Mouse (Mus musculus) limb, embryonic 12.5 days (tissue): ENCODE results near the gene Rapgef4. TPM values are rescaled to one million over a fixed set of nuclear protein-coding genes. Genes with fewer than 3 reads are reported as not detected.

Experiments used
- ATAC-seq: fragments of 200-750 bp; cut with Nextera tagmentation; 2 replicates; pipeline ENCODE4 v1.8.0; 2017; ENCODE audit warnings: low read depth, moderate TSS enrichment; ENCODE audit not compliant: insufficient number of reproducible peaks, insufficient read depth, low FRiP score, low TSS enrichment
- H3K27ac ChIP-seq: fragments of 300-500 bp; sonication (generic); 2 replicates; pipeline ENCODE4 v1.5.1; 2016; ENCODE audit warnings: mild to moderate bottlenecking, moderate library complexity
- H3K27me3 ChIP-seq: fragments of 300-500 bp; sonication (generic); 2 replicates; pipeline ENCODE4 v1.6.1; 2016; ENCODE audit warnings: mild to moderate bottlenecking, moderate library complexity
- H3K36me3 ChIP-seq: fragments of 300-500 bp; sonication (generic); 2 replicates; pipeline ENCODE4 v1.6.1; 2016; ENCODE audit warnings: mild to moderate bottlenecking, moderate library complexity
- H3K4me1 ChIP-seq: fragments of 300-500 bp; sonication (generic); replicated peaks from 2 replicates; pipeline ENCODE4 v1.6.1; 2016
- H3K4me2 ChIP-seq: fragments of 300-500 bp; sonication (generic); 2 replicates; pipeline ENCODE4 v1.6.1; 2016; ENCODE audit warnings: mild to moderate bottlenecking, moderate library complexity
- H3K4me3 ChIP-seq: fragments of 300-500 bp; sonication (generic); replicated peaks from 2 replicates; pipeline ENCODE4 v1.5.1; 2016; ENCODE audit warnings: mild to moderate bottlenecking
- H3K9ac ChIP-seq: fragments of 300-500 bp; sonication (generic); replicated peaks from 2 replicates; pipeline ENCODE4 v1.6.1; 2016; ENCODE audit warnings: mild to moderate bottlenecking, moderate library complexity
- H3K9me3 ChIP-seq: fragments of 300-500 bp; sonication (generic); 2 replicates; pipeline ENCODE4 v1.6.1; 2016; ENCODE audit warnings: mild to moderate bottlenecking, moderate library complexity
- WGBS: fragments of 180-500 bp; shearing (Covaris S2); methylation state at CpG from one replicate; pipeline ENCODE4 v1.1.7; 2016; 5-methylcytosine and 5-hydroxymethylcytosine counted together
- polyA plus RNA-seq: library from polyadenylated mRNA; unstranded; fragments of >200 nt; fragmentation: Nextera tagmentation; extraction: Ambion mirVana; gene quantifications from 2 replicates; pipeline ENCODE4 v1.2.1, GENCODE M21; 2016

The Rapgef4 gene
- polyA plus RNA-seq, 1 experiment from 2014 or later, result 2.1 TPM

GRCm38 (mm10) chr2:71958393-71958792 is 22.6 kb upstream of the Rapgef4 start:
- H3K4me3 ChIP-seq, result no peak overlapping the region
- H3K9me3 ChIP-seq, result no peaks in the 10 kb centered on the region
- no peaks in the 10 kb centered on the region for H3K4me1 ChIP-seq
- no peak for ATAC-seq
- no peak overlapping the region for H3K9ac ChIP-seq
- H3K4me2 ChIP-seq, result no peak overlapping the region
- no peak overlapping the region for H3K27ac ChIP-seq
- H3K27me3 ChIP-seq, result no peaks in the 10 kb centered on the region
- no peaks in the 10 kb centered on the region for H3K36me3 ChIP-seq
- 89% methylated on average over 3 of the region's 3 CpGs for WGBS

- H3K9ac ChIP-seq, result no peak overlapping the region
- H3K4me3 ChIP-seq, result no peak overlapping the region
- 47% methylated on average over 10 of the region's 10 CpGs for whole genome bisulfite sequencing
- H3K4me1 ChIP-seq, result peaks cover 3% of the 10 kb centered on the region; the same call in 1 of the 2 replicates
- H3K36me3 ChIP-seq, result no peaks in the 10 kb centered on the region
- no peaks in the 10 kb centered on the region for H3K27me3 ChIP-seq
- H3K4me2 ChIP-seq, result no peak overlapping the region
- no peaks in the 10 kb centered on the region for H3K9me3 ChIP-seq
- no peak for ATAC-seq
- H3K27ac ChIP-seq, result no peak overlapping the region
Observed at GRCm38 (mm10) chr2:71964216-71964615, 16.8 kb upstream of the Rapgef4 start.

GRCm38 (mm10) chr2:71965476-71965875 is 15.6 kb upstream of the Rapgef4 start:
- Histone ChIP-seq H3K36me3 (no peaks in the 10 kb centered on the region), H3K9me3 (no peaks in the 10 kb centered on the region), H3K4me2 (no peak overlapping the region), H3K4me3 (no peak overlapping the region), H3K27ac (no peak overlapping the region), H3K9ac (no peak overlapping the region), H3K4me1 (peaks cover 3% of the 10 kb centered on the region; the same call in 1 of the 2 replicates), H3K27me3 (no peaks in the 10 kb centered on the region)
- no peak for ATAC-seq
- WGBS, result 87% methylated on average over 4 of the region's 4 CpGs

- Histone ChIP-seq H3K4me3 (no peak overlapping the region), H3K9ac (no peak overlapping the region), H3K27ac (no peak overlapping the region), H3K9me3 (no peaks in the 10 kb centered on the region), H3K4me1 (peaks cover 11% of the 10 kb centered on the region; the same call in 1 of the 2 replicates), H3K36me3 (no peaks in the 10 kb centered on the region), H3K27me3 (no peaks in the 10 kb centered on the region), H3K4me2 (no peak overlapping the region)
- peak; percentile 37; the same call in 1 of the 2 replicates for ATAC-seq
- WGBS, result 25% methylated on average over 4 of the region's 4 CpGs
Observed at GRCm38 (mm10) chr2:71966737-71967136, 14.3 kb upstream of the Rapgef4 start.

GRCm38 (mm10) chr2:71967855-71968254 is 13.2 kb upstream of the Rapgef4 start:
- Histone ChIP-seq H3K9me3 (no peaks in the 10 kb centered on the region), H3K27ac (no peak overlapping the region), H3K4me2 (no peak overlapping the region), H3K9ac (no peak overlapping the region), H3K4me1 (peaks cover 11% of the 10 kb centered on the region; the same call in 1 of the 2 replicates), H3K27me3 (no peaks in the 10 kb centered on the region), H3K4me3 (no peak overlapping the region), H3K36me3 (no peaks in the 10 kb centered on the region)
- ATAC-seq, result no peak
- whole genome bisulfite sequencing, result 61% methylated on average over 5 of the region's 5 CpGs

GRCm38 (mm10) chr2:71973646-71974045 is 7.4 kb upstream of the Rapgef4 start:
- Histone ChIP-seq H3K4me2 (no peak overlapping the region), H3K36me3 (no peaks in the 10 kb centered on the region), H3K27ac (no peak overlapping the region), H3K9me3 (no peaks in the 10 kb centered on the region), H3K4me3 (no peak overlapping the region), H3K27me3 (no peaks in the 10 kb centered on the region), H3K9ac (no peak overlapping the region), H3K4me1 (peaks cover 12% of the 10 kb centered on the region; the same call in 1 of the 2 replicates)
- 69% methylated on average over 3 of the region's 3 CpGs for WGBS
- no peak for ATAC-seq

GRCm38 (mm10) chr2:71974143-71974846 is 6.7 kb upstream of the Rapgef4 start:
- Histone ChIP-seq H3K4me2 (no peak overlapping the region), H3K27ac (no peak overlapping the region), H3K36me3 (no peaks in the 10 kb centered on the region), H3K27me3 (peaks cover 3% of the 10 kb centered on the region; the same call in 1 of the 2 replicates), H3K4me1 (peaks cover 12% of the 10 kb centered on the region; the same call in 1 of the 2 replicates), H3K9ac (no peak overlapping the region), H3K4me3 (no peak overlapping the region), H3K9me3 (no peaks in the 10 kb centered on the region)
- no peak for ATAC-seq
- WGBS, result 88% methylated on average over 10 of the region's 11 CpGs

- H3K36me3 ChIP-seq, result no peaks in the 10 kb centered on the region
- ATAC-seq, result no peak
- H3K9me3 ChIP-seq, result no peaks in the 10 kb centered on the region
- no peak overlapping the region for H3K4me2 ChIP-seq
- H3K27me3 ChIP-seq, result peaks cover 44% of the 10 kb centered on the region
- peaks cover 11% of the 10 kb centered on the region for H3K4me1 ChIP-seq
- no peak overlapping the region for H3K27ac ChIP-seq
- H3K9ac ChIP-seq, result no peak overlapping the region
- WGBS, result 82% methylated on average over 7 of the region's 7 CpGs
- H3K4me3 ChIP-seq, result no peak overlapping the region
Observed at GRCm38 (mm10) chr2:71979981-71980380, 1.1 kb upstream of the Rapgef4 start.

GRCm38 (mm10) chr2:71981343-71981851 is 357 bp downstream of the Rapgef4 start:
- WGBS, result 9% methylated on average over 24 of the region's 24 CpGs
- ATAC-seq, result no peak
- Histone ChIP-seq H3K4me2 (peak overlapping the region; percentile 94), H3K9me3 (no peaks in the 10 kb centered on the region), H3K27me3 (peaks cover 44% of the 10 kb centered on the region), H3K4me1 (peaks cover 11% of the 10 kb centered on the region), H3K9ac (peak overlapping the region; percentile 60), H3K4me3 (peak overlapping the region; percentile 61), H3K36me3 (no peaks in the 10 kb centered on the region), H3K27ac (no peak overlapping the region)

- Histone ChIP-seq H3K4me3 (no peak overlapping the region), H3K4me1 (peaks cover 11% of the 10 kb centered on the region), H3K9ac (no peak overlapping the region), H3K36me3 (no peaks in the 10 kb centered on the region), H3K27ac (no peak overlapping the region), H3K9me3 (no peaks in the 10 kb centered on the region), H3K4me2 (peak overlapping the region; percentile 94), H3K27me3 (peaks cover 44% of the 10 kb centered on the region)
- no peak for ATAC-seq
- WGBS, result 54% methylated on average over 6 of the region's 6 CpGs
Observed at GRCm38 (mm10) chr2:71981896-71982295, 856 bp downstream of the Rapgef4 start.

GRCm38 (mm10) chr2:71982868-71983597 is 2.0 kb downstream of the Rapgef4 start:
- Histone ChIP-seq H3K4me3 (no peak overlapping the region), H3K9me3 (no peaks in the 10 kb centered on the region), H3K36me3 (no peaks in the 10 kb centered on the region), H3K4me2 (no peak overlapping the region), H3K27me3 (peaks cover 44% of the 10 kb centered on the region), H3K4me1 (peaks cover 11% of the 10 kb centered on the region), H3K27ac (no peak overlapping the region), H3K9ac (no peak overlapping the region)
- WGBS, result 82% methylated on average over 10 of the region's 10 CpGs
- no peak for ATAC-seq
